Mouse (Mus musculus): ENCODE data around the gene Trim28. TPM values are rescaled to one million over a fixed set of nuclear protein-coding genes. Genes with fewer than 3 reads are reported as not detected.

The Trim28 gene
- 66.9 and 109 TPM in 2 replicates for polyA plus RNA-seq (2012; ENCODE audit: low replicate concordance)

DNA sequence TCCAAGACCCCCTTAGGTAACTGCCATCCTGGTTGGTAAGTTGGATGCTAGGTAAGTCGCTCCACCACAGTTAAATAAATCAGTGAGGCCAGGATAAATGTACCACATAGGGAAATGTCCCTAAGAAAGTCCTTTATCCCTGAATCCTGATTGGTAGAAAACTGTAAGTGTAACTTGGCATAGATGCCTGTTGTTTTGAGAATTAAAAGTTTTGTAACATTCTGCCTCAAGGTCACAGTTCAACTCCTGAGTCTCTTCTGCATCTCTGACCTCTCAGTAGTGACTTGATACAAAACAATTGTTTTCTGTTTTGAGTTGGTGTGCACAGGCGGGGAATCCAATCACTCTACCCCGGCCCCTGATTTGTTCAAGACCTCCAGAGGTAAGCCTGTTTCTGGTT lies at the start of gene Trim28:
Gene Trim28 (plus strand): TSS at position 264 of the 400 bp plus-strand sequence.

DNA sequence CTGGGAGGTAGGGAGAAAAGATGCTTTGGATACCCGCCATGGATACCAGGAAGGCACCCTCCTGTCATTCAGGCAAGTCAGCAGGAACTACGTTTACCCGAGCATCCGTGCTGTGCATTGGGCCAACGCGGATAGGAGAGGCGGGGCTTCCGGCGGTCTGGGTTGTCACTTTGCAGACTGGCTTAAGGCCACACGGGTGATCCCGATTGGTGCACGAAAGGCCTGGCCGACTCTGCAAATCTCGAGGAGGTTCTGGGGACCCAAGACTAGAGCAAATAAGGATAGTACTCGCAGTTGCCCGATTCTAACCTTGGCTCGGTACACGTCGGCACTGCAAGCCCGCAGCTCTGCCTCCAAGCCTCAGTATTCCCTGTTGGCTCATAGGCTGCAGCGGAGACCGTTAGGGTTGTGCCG lies 33.2 kb upstream of the Trim28 start, which contains the start of gene Zfp324:
Gene Zfp324 (plus strand): TSS at position 161 of the 414 bp plus-strand sequence.

DNA sequence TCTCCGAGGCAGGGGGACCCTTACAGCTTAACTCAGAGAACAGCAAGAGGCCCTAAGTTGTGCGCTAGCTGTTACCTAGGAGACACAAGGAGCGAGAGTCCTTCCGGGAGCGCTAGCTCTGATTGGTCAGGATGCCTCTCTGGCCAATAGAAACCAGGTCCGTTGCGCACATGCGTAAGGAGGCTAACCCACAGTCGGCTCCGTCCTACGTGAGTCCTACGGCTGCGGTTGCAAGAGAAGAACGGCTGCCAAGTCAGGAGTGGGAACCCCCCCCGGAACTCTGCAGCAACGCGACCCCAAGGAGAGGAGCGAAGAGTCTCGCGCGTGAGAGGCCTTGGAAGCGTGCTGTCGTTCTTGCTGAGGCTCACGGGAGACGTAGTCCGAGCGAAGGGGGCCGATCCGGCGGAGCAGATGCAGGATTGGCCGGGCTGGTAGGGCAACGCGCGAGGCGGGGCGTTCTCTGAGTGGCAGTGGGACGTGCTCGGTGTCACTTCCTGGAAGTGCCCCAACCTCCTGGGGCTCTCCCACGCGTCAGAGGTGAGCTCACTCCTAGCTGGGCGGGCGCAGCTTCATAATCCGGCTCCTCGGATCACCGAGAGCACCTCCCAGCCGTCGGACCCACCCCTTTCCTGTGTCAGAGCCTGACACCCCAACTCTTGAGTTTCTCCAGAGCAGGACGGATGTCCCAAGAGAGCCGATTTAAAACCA lies 21.1 kb upstream of the Trim28 start, which contains the start of gene Zfp446:
Gene Zfp446 (plus strand): TSS at position 167 of the 708 bp plus-strand sequence.

DNA sequence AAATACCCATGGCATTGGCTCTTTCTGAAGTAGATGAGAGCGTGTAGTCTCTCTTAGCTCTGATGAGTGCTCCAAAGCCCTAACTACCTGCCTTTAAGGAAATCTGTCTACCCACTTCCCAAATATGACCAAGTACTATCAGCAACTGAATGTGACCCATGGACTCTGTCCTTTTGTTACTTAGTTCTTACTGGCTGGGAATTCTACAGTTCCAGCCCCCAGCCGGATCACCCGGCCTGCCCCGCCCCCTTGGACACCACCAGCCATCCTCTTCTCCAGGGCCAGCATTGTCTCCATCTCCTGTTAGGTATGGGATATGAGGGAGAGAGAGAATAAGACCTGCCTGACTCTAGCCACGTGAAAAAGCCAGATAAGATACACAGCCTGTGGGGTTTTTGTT lies 861 bp upstream of the Trim28 start, which contains the start of gene Slc27a5:
Gene Slc27a5 (minus strand): TSS at position 140 of the 400 bp plus-strand sequence.

DNA sequence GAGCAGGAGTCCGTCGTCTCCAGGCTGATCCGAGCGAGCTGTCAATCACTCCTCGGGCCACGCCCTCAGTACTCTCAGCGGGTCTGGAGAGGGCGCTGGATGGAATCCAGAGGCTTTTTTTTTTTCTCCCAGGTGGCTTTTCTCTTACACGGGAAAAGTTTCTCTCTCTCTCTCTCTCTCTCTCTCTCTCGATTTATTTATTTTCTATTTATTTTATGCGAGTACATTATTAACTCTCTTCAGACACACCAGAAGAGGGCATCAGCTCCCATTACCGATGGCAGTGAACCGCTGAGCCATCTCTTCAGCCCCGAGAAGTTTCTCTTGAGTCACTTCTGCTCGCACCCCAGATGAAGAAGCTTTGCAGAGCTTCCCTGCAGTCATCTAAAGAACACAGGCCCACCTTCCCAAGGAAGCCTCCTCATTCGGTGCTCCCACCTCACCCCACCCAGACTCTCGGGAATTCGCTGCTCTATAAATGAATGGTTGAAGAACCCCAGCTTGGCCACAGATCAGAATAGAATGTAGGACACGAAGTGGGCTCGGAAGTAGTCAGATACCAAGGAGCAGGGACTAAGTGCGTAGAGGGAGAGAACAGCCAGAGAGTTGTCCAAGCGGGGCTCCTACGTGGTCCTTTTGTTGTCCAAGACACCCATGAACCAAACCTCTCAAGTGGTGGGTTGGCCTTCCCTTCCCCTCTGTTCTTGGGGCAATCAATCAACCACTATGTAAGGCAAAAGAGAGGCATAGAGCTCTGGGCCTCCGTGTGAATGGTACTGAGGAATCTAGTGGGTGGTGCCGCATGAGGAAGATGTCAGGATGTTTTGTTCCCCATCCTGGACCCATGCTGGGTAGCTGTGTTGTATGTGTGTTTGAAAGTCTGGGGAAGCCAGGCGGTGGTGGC lies 11.3 kb downstream of the Trim28 start, which contains the start of gene Zbtb45:
Gene Zbtb45 (minus strand): TSS at position 30 of the 904 bp plus-strand sequence.

DNA sequence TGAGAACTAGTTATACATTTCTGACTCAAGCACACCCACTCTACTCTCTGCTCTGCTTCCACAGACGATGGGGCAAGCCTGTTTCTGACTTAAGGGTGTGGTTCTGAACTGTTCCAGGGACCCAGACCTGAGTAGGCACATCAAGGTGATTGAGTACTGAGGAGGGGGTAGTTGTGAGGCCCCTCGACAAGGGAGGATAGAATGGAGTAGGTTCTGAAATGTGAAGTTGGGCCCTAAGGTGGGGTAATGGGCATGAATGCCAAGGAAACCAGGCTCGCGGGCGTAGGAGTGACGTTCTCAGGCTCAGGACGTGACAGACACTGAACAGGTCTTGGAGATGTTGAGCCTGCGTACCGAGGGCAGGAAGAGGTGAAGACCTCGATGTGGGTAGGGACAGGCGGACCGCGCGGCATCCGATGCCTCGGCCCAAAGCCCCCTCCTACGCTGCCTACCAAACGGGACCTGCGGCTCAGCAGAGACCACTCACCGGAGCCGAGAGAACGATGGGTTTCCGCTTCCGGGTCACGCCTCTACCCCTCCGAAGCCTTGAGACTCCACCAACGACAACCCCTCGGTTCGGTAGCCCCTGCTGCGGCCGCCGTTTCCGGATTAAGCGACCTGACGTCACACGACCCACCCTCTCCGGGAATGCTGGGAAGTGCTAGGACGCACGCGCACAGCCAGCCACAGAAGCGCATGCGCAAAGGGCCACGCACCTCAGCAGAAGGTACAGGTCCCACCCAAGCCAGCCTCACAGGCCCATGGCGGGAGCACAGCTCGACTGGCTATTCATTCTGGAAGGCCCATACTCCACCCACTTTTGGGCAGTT lies 35.4 kb downstream of the Trim28 start, which contains the start of gene Chmp2a:
Gene Chmp2a (minus strand): TSS at position 660 of the 830 bp plus-strand sequence.

DNA sequence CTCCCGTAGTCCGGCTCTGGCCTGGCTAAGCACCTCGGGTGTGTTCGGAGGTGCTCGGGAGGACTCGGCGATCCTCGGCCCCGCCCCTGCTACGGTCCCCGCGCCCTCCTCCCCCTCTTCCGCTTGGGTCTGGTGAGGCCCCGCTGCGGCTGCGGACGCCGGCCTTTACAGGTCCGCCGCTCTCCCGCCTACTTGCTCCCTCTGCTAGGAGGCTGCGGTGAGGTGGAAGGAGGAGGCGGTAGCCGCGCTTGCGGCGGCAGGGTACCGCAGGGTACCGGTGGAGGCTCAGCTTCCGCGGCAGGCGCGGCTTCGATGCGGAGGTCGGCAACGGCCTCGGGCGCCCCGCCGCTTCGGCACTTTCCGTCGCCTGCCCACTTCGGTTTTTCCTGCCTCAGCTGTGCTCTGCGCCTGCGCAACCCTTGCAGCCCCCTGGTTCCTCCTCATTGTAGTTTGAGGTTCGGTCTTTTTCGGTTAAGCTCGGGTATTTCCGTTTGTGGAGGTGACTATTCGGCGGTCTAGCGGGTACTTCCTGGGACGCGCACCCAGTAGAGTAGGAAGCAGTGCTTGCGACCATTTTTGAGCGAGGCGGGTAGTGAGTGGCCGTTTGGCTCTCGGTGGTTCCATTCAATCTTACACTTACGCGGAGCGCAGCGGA lies 39.1 kb downstream of the Trim28 start, which contains the start of gene Ube2m:
Gene Ube2m (minus strand): TSS at position 375 of the 655 bp plus-strand sequence.

DNA sequence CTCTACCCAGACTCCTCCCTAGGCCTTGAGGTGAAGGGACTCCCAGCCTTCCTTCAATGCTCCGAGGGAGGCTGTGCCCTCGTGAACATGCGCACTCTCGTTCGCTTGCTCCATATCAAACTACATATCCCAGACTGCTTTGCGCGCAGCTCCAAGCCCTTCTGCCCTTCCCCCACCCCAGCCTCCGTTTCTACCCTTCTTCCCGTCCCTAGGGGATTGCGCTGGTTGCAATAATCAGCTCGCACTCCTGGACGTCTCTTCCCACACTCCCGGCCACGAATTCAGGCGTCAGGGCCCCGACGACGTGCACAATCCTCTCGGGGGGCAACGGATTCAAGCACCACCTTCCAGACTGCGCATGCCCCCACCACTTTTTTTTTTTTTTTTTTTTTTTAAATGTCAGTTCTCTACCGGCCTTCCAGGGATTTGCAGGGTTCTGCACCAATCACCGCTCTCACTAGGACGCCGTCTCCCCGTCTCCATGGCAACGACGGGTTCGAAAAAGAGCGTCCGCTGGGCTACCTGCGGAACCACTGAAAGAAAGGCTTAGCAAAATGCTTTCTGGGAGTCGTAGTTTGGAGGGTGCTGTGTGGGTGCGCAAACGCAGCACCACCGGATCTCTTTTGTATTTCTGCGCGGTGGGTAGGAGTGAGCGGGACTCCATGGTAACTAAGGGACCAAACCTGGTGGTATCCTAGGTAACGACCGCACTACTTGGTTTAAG lies 55.5 kb downstream of the Trim28 start, which contains the start of gene Mzf1:
Gene Mzf1 (minus strand): TSS at position 478 of the 724 bp plus-strand sequence.

Other genes with a start within 250 kb of the Trim28 start
- 0.33 and 1.6 TPM in 2 replicates for gene Zscan18, start 195.5 kb upstream of the Trim28 start, polyA plus RNA-seq (2012; ENCODE audit: low replicate concordance)
- gene Zfp329, start 180.3 kb upstream of the Trim28 start, polyA plus RNA-seq (2012; ENCODE audit: low replicate concordance), result 0.53 and 1.9 TPM in 2 replicates
- gene Zfp110, start 164.4 kb upstream of the Trim28 start, polyA plus RNA-seq (2012; ENCODE audit: low replicate concordance), result 2.6 TPM in 2 replicates
- 0.53 and 0.71 TPM in 2 replicates for gene Zfp128, start 117.9 kb upstream of the Trim28 start, polyA plus RNA-seq (2012; ENCODE audit: low replicate concordance)
- gene Zscan22, start 101.3 kb upstream of the Trim28 start, polyA plus RNA-seq (2012; ENCODE audit: low replicate concordance), result 2.2 and 4.2 TPM in 2 replicates
- 409 and 2,630 TPM in 2 replicates for gene Rps5, start 76.8 kb upstream of the Trim28 start, polyA plus RNA-seq (2012; ENCODE audit: low replicate concordance)
- gene Rnf225, start 71.7 kb upstream of the Trim28 start, polyA plus RNA-seq (2012; ENCODE audit: low replicate concordance), result 0.27 and 0.29 TPM in 2 replicates
- gene Zfp324, start 33.3 kb upstream of the Trim28 start, polyA plus RNA-seq (2012; ENCODE audit: low replicate concordance), result 5.9 and 17.5 TPM in 2 replicates
- gene Zfp446, start 21.3 kb upstream of the Trim28 start, polyA plus RNA-seq (2012; ENCODE audit: low replicate concordance), result 4.8 and 5.9 TPM in 2 replicates
- 0.16 TPM in 1 of 2 replicates, not detected in the other for gene Slc27a5, start 922 bp upstream of the Trim28 start, polyA plus RNA-seq (2012; ENCODE audit: low replicate concordance)
- gene Zbtb45, start 10.9 kb downstream of the Trim28 start, polyA plus RNA-seq (2012; ENCODE audit: low replicate concordance), result 48.4 and 91.4 TPM in 2 replicates
- gene Chmp2a, start 35.7 kb downstream of the Trim28 start, polyA plus RNA-seq (2012; ENCODE audit: low replicate concordance), result 60.7 and 267 TPM in 2 replicates
- 85.1 and 106 TPM in 2 replicates for gene Ube2m, start 39.2 kb downstream of the Trim28 start, polyA plus RNA-seq (2012; ENCODE audit: low replicate concordance)
- 0.93 and 2.4 TPM in 2 replicates for gene Mzf1, start 55.6 kb downstream of the Trim28 start, polyA plus RNA-seq (2012; ENCODE audit: low replicate concordance)
- gene Vmn1r85, start 96.1 kb downstream of the Trim28 start, polyA plus RNA-seq (2012; ENCODE audit: low replicate concordance), result not detected in 2 replicates
- not detected in 2 replicates for gene Vmn1r86, start 120.8 kb downstream of the Trim28 start, polyA plus RNA-seq (2012; ENCODE audit: low replicate concordance)
- gene Vmn1r87, start 141.0 kb downstream of the Trim28 start, polyA plus RNA-seq (2012; ENCODE audit: low replicate concordance), result not detected in 2 replicates
- not detected in 2 replicates for gene Vmn1r88, start 160.5 kb downstream of the Trim28 start, polyA plus RNA-seq (2012; ENCODE audit: low replicate concordance)
- gene Vmn1r89, start 213.9 kb downstream of the Trim28 start, polyA plus RNA-seq (2012; ENCODE audit: low replicate concordance), result not detected in 2 replicates